Mouse (Mus musculus): ENCODE results near the gene Stambp. TPM values are rescaled to one million over a fixed set of nuclear protein-coding genes. Genes with fewer than 3 reads are reported as not detected.

The Stambp gene
- total and polyA plus RNA-seq, 3 experiments = 4.1 to 11.4 (median 4.6) TPM

GRCm38 (mm10) chr6:83617581-83618335 is 45.2 kb upstream of the Stambp start:
- dilution Hi-C loops (cut with MboI; ENCODE audit: extremely low pct_ligation_motif_present, extremely low pct_unique_long_range_greater_than_20kb, low sequenced_read_pairs) (no loop called here), in situ Hi-C loops (cut with MboI; ENCODE audit: low pct_ligation_motif_present, low pct_unique_long_range_greater_than_20kb, low sequenced_read_pairs) (no loop called here)
- no peaks in the 10 kb centered on the region for H3K79me2 ChIP-seq (replicated peaks; ENCODE audit: control insufficient read depth, extremely low read depth, insufficient read depth, poor library complexity, severe bottlenecking)
- no peak overlapping the region for H3K4me3 ChIP-seq (replicated peaks in 1 of 3; ENCODE audit: low read depth in 2 of 3, low read length in 2 of 3, poor library complexity in 1 of 3)
- H3K27me3 ChIP-seq (replicated peaks) = peaks cover 95% of the 10 kb centered on the region
- no peaks in the 10 kb centered on the region for H3K4me1 ChIP-seq (ENCODE audit: control insufficient read depth in 1 of 2, insufficient read depth in 2 of 2)
- H3K36me3 ChIP-seq (replicated peaks in 1 of 2; ENCODE audit: control insufficient read depth in 1 of 2, insufficient read depth in 1 of 2, low read length in 1 of 2) = no peaks in the 10 kb centered on the region
- no peaks in the 10 kb centered on the region for H3K9me3 ChIP-seq (replicated peaks; ENCODE audit: low read length)
- no peak overlapping the region for H3K27ac ChIP-seq (ENCODE audit: insufficient read depth, low read depth)
- no peak for TF ChIP-seq JUN (IDR thresholded peaks at IDR 0.05; ENCODE audit: insufficient read depth, low read depth, low read length)
- no peak for TF ChIP-seq SMC3 (IDR thresholded peaks at IDR 0.05; ENCODE audit: low read depth, low read length)
- no peak for TF ChIP-seq PAX5 (IDR thresholded peaks at IDR 0.05; ENCODE audit: low read length)
- TF ChIP-seq USF2 (conservative IDR thresholded peaks at IDR 0.05; ENCODE audit: low read depth, low read length) = no peak
- TF ChIP-seq UBTF (IDR thresholded peaks at IDR 0.05; ENCODE audit: low read depth, low read length) = no peak
- TF ChIP-seq MAX (IDR thresholded peaks at IDR 0.05; ENCODE audit: low read length) = no peak
- no peak for TF ChIP-seq MYC (IDR thresholded peaks at IDR 0.05; ENCODE audit: low read depth, low read length)
- H3K9ac ChIP-seq (ENCODE audit: insufficient read depth, low read depth) = no peak overlapping the region
- no peak overlapping the region for H3K4me2 ChIP-seq (ENCODE audit: insufficient read depth, low read depth, poor library complexity, severe bottlenecking)
- DNase-seq (ENCODE audit: extremely low read depth) = no peak

DNA sequence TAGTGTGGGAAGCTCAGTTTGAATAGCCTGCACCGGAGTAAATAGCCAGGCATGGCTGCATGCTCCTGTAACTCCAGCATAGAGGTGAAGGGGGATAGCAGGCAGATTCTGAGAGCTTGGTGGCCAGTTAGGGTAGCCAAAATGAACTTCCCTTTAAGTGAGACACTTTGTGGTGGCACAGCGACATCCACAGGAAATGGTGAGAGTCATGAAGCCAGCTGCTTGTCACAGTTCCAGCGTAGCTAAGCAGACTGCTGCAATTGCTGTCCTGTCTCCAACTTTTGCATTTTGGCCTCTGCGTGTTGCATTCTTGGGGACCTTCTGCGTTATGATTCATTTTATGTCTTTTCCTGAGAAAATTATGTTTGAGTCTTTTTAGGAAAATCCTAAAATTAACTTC is 44.0 kb upstream of the Stambp start:
- H3K27ac ChIP-seq (ENCODE audit: insufficient read depth, low read depth) = no peak overlapping the region
- H3K27me3 ChIP-seq (replicated peaks) = peaks cover 94% of the 10 kb centered on the region
- dilution Hi-C loops (cut with MboI; ENCODE audit: extremely low pct_ligation_motif_present, extremely low pct_unique_long_range_greater_than_20kb, low sequenced_read_pairs) = no loop called here
- no peaks in the 10 kb centered on the region for H3K79me2 ChIP-seq (replicated peaks; ENCODE audit: control insufficient read depth, extremely low read depth, insufficient read depth, poor library complexity, severe bottlenecking)
- no peaks in the 10 kb centered on the region for H3K4me1 ChIP-seq (ENCODE audit: control insufficient read depth in 1 of 2, insufficient read depth in 2 of 2)
- H3K4me3 ChIP-seq (replicated peaks in 1 of 3; ENCODE audit: low read depth in 2 of 3, low read length in 2 of 3, poor library complexity in 1 of 3) = no peak overlapping the region
- no peaks in the 10 kb centered on the region for H3K9me3 ChIP-seq (replicated peaks; ENCODE audit: low read length)
- peak; percentile 27 for DNase-seq (ENCODE audit: extremely low read depth)
- in situ Hi-C loops (cut with MboI; ENCODE audit: low pct_ligation_motif_present, low pct_unique_long_range_greater_than_20kb, low sequenced_read_pairs) = no loop called here
- no peak overlapping the region for H3K4me2 ChIP-seq (ENCODE audit: insufficient read depth, low read depth, poor library complexity, severe bottlenecking)
- no peak overlapping the region for H3K9ac ChIP-seq (ENCODE audit: insufficient read depth, low read depth)
- no peaks in the 10 kb centered on the region for H3K36me3 ChIP-seq (replicated peaks in 1 of 2; ENCODE audit: control insufficient read depth in 1 of 2, insufficient read depth in 1 of 2, low read length in 1 of 2)
- TF ChIP-seq MEF2A (IDR thresholded peaks at IDR 0.05; ENCODE audit: borderline replicate concordance, low read depth, low read length) (no peak), GABPA (IDR thresholded peaks at IDR 0.05; ENCODE audit: insufficient replicate concordance, low read depth, low read length) (no peak), MAFK (IDR thresholded peaks at IDR 0.05; ENCODE audit: insufficient replicate concordance, low read length) (no peak), SMC3 (IDR thresholded peaks at IDR 0.05; ENCODE audit: low read depth, low read length) (peak; percentile 36; the same call in 1 of the 2 replicates), POLR2AphosphoS2 (IDR thresholded peaks at IDR 0.05; ENCODE audit: low read depth, low read length) (no peak), MXI1 (IDR thresholded peaks at IDR 0.05; ENCODE audit: low read depth, low read length) (no peak), EP300 (IDR thresholded peaks at IDR 0.05; ENCODE audit: low read length) (no peak), USF2 (conservative IDR thresholded peaks at IDR 0.05; ENCODE audit: low read depth, low read length) (no peak), RAD21 (IDR thresholded peaks at IDR 0.05; ENCODE audit: low read depth, low read length) (peak; percentile 69), CTCF (conservative IDR thresholded peaks at IDR 0.05 in 1 of 2, IDR thresholded peaks at IDR 0.05 in 1 of 2; ENCODE audit: low read depth in 2 of 2, low read length in 2 of 2) (peak in 1 of 2 experiments; percentile 70; a peak in 2 of 4 replicates)

Measured in CH12.LX (cell line).